Mouse (Mus musculus): ENCODE measurements around the gene Gm20388. TPM values are rescaled to one million over a fixed set of nuclear protein-coding genes. Genes with fewer than 3 reads are reported as not detected.

The Gm20388 gene
- total and polyA plus RNA-seq, 3 experiments: 0.02 to 0.05 TPM; not detected in 1

- Histone ChIP-seq H3K4me1 (ENCODE audit: insufficient read depth, low read depth, low read length) (no peaks in the 10 kb centered on the region), H3K4me3 (ENCODE audit: low read depth, low read length) (no peak overlapping the region), H3K27me3 (ENCODE audit: insufficient read depth, low read length) (peaks cover 35% of the 10 kb centered on the region), H3K9me3 (replicated peaks) (no peaks in the 10 kb centered on the region), H3K36me3 (replicated peaks) (peaks cover 42% of the 10 kb centered on the region)
- TF ChIP-seq GATA1 (IDR thresholded peaks at IDR 0.05; ENCODE audit: borderline replicate concordance, low read length) (no peak), CTCF (IDR thresholded peaks at IDR 0.05; ENCODE audit: low read depth, low read length) (no peak), GATA2 (IDR thresholded peaks at IDR 0.05; ENCODE audit: borderline replicate concordance, low read depth, low read length) (no peak), TAL1 (conservative IDR thresholded peaks at IDR 0.05; ENCODE audit: low read depth, low read length) (no peak), POLR2AphosphoS5 (IDR thresholded peaks at IDR 0.05; ENCODE audit: insufficient replicate concordance, low read depth, low read length) (no peak)
- DNase-seq (ENCODE audit: low spot score): no peak
- ATAC-seq (ENCODE audit: extremely low read depth, insufficient number of reproducible peaks, low FRiP score, poor library complexity, severe bottlenecking): no peak
Measured at GRCm38 (mm10) chr8:122028116-122028515, 2117.5 kb downstream of the Gm20388 start.

GRCm38 (mm10) chr8:122030965-122031364 lies 2120.3 kb downstream of the Gm20388 start:
- no peak for ATAC-seq (ENCODE audit: extremely low read depth, insufficient number of reproducible peaks, low FRiP score, poor library complexity, severe bottlenecking)
- no peak for TF ChIP-seq GATA2 (IDR thresholded peaks at IDR 0.05; ENCODE audit: borderline replicate concordance, low read depth, low read length)
- no peak for TF ChIP-seq CTCF (IDR thresholded peaks at IDR 0.05; ENCODE audit: low read depth, low read length)
- TF ChIP-seq GATA1 (IDR thresholded peaks at IDR 0.05; ENCODE audit: borderline replicate concordance, low read length): no peak
- H3K36me3 ChIP-seq (replicated peaks): peaks cover 13% of the 10 kb centered on the region

DNA sequence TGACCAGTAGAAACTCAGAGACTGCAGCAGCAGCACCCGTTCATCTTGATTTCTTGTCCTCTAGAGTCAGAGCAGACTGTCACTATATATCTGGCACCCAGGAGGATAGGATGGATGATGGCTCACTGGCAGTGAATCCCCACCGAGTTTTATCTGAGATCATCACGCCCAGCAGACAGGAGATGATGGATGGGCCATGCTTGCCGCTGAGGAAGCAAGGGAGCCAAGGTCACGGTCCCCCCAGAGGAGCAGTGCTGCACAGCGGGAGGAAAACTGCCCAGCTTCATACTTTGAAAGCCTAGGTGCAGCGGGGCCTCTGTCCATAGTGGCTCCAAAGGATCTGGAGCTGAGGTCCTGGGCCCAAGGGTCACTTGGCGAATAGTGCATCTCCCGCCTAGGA lies 2122.1 kb downstream of the Gm20388 start:
- no peaks in the 10 kb centered on the region for H3K4me1 ChIP-seq (ENCODE audit: insufficient read depth, low read depth, low read length)
- TF ChIP-seq CTCF (IDR thresholded peaks at IDR 0.05; ENCODE audit: low read depth, low read length): no peak
- TF ChIP-seq GATA2 (IDR thresholded peaks at IDR 0.05; ENCODE audit: borderline replicate concordance, low read depth, low read length): no peak
- no peak for TF ChIP-seq POLR2AphosphoS5 (IDR thresholded peaks at IDR 0.05; ENCODE audit: insufficient replicate concordance, low read depth, low read length)
- TF ChIP-seq TAL1 (conservative IDR thresholded peaks at IDR 0.05; ENCODE audit: low read depth, low read length): no peak
- no peak for TF ChIP-seq GATA1 (IDR thresholded peaks at IDR 0.05; ENCODE audit: borderline replicate concordance, low read length)
- peaks cover 79% of the 10 kb centered on the region for H3K27me3 ChIP-seq (ENCODE audit: insufficient read depth, low read length)
- no peak overlapping the region for H3K4me3 ChIP-seq (ENCODE audit: low read depth, low read length)
- DNase-seq (ENCODE audit: low spot score): no peak
- no peaks in the 10 kb centered on the region for H3K9me3 ChIP-seq (replicated peaks)
- ATAC-seq (ENCODE audit: extremely low read depth, insufficient number of reproducible peaks, low FRiP score, poor library complexity, severe bottlenecking): no peak
- H3K36me3 ChIP-seq (replicated peaks): no peaks in the 10 kb centered on the region

More at GRCm38 (mm10) chr8:122030965-122031364, 2120.3 kb downstream of the Gm20388 start:
- H3K4me1 ChIP-seq (ENCODE audit: insufficient read depth, low read depth, low read length): no peaks in the 10 kb centered on the region
- DNase-seq (ENCODE audit: low spot score): no peak
- peaks cover 62% of the 10 kb centered on the region for H3K27me3 ChIP-seq (ENCODE audit: insufficient read depth, low read length)
- H3K4me3 ChIP-seq (ENCODE audit: low read depth, low read length): no peak overlapping the region
- H3K9me3 ChIP-seq (replicated peaks): no peaks in the 10 kb centered on the region

- TF ChIP-seq TAL1 (conservative IDR thresholded peaks at IDR 0.05; ENCODE audit: low read depth, low read length) (no peak), POLR2AphosphoS5 (IDR thresholded peaks at IDR 0.05; ENCODE audit: insufficient replicate concordance, low read depth, low read length) (no peak), GATA1 (IDR thresholded peaks at IDR 0.05; ENCODE audit: borderline replicate concordance, low read length) (no peak), CTCF (IDR thresholded peaks at IDR 0.05; ENCODE audit: low read depth, low read length) (no peak), GATA2 (IDR thresholded peaks at IDR 0.05; ENCODE audit: borderline replicate concordance, low read depth, low read length) (no peak)
- Histone ChIP-seq H3K9me3 (replicated peaks) (no peaks in the 10 kb centered on the region), H3K4me1 (ENCODE audit: insufficient read depth, low read depth, low read length) (no peaks in the 10 kb centered on the region), H3K36me3 (replicated peaks) (no peaks in the 10 kb centered on the region), H3K27me3 (ENCODE audit: insufficient read depth, low read length) (peaks cover 95% of the 10 kb centered on the region), H3K4me3 (ENCODE audit: low read depth, low read length) (no peak overlapping the region)
- DNase-seq (ENCODE audit: low spot score): no peak
- ATAC-seq (ENCODE audit: extremely low read depth, insufficient number of reproducible peaks, low FRiP score, poor library complexity, severe bottlenecking): no peak
Measured at GRCm38 (mm10) chr8:122035543-122035942, 2124.9 kb downstream of the Gm20388 start.

GRCm38 (mm10) chr8:122036325-122036724 lies 2125.7 kb downstream of the Gm20388 start:
- TF ChIP-seq TAL1 (conservative IDR thresholded peaks at IDR 0.05; ENCODE audit: low read depth, low read length): no peak
- no peak for TF ChIP-seq CTCF (IDR thresholded peaks at IDR 0.05; ENCODE audit: low read depth, low read length)
- TF ChIP-seq POLR2AphosphoS5 (IDR thresholded peaks at IDR 0.05; ENCODE audit: insufficient replicate concordance, low read depth, low read length): no peak
- TF ChIP-seq GATA1 (IDR thresholded peaks at IDR 0.05; ENCODE audit: borderline replicate concordance, low read length): no peak
- TF ChIP-seq GATA2 (IDR thresholded peaks at IDR 0.05; ENCODE audit: borderline replicate concordance, low read depth, low read length): no peak
- DNase-seq (ENCODE audit: low spot score): no peak
- peaks cover 96% of the 10 kb centered on the region for H3K27me3 ChIP-seq (ENCODE audit: insufficient read depth, low read length)

DNA sequence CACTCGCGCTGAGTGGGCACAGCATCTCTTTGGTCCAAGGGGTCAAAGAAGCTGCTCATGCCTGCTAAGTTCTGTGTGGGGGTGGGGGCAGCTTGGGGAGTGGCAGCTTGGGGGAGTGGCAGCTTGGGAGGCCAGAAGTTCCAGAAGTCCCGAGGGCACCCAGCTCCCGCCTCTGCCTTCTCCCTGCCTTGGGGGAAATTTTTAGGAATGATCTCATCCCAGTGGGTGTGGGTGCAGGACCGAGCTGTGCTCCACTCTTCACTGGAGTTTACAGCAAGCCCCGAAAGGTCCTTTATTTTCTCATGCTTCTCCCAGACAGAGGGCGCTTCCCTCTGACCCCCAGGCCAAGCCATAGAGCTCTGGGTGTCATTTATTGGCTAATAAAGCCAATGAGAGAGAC lies 2126.6 kb downstream of the Gm20388 start:
- DNase-seq (ENCODE audit: low spot score) (no peak), ATAC-seq (ENCODE audit: extremely low read depth, insufficient number of reproducible peaks, low FRiP score, poor library complexity, severe bottlenecking) (no peak)
- TF ChIP-seq POLR2AphosphoS5 (IDR thresholded peaks at IDR 0.05; ENCODE audit: insufficient replicate concordance, low read depth, low read length) (no peak), CTCF (IDR thresholded peaks at IDR 0.05; ENCODE audit: low read depth, low read length) (no peak), GATA2 (IDR thresholded peaks at IDR 0.05; ENCODE audit: borderline replicate concordance, low read depth, low read length) (no peak), GATA1 (IDR thresholded peaks at IDR 0.05; ENCODE audit: borderline replicate concordance, low read length) (no peak), TAL1 (conservative IDR thresholded peaks at IDR 0.05; ENCODE audit: low read depth, low read length) (no peak)
- no peaks in the 10 kb centered on the region for H3K36me3 ChIP-seq (replicated peaks)
- H3K4me1 ChIP-seq (ENCODE audit: insufficient read depth, low read depth, low read length): no peaks in the 10 kb centered on the region
- no peaks in the 10 kb centered on the region for H3K9me3 ChIP-seq (replicated peaks)
- H3K4me3 ChIP-seq (ENCODE audit: low read depth, low read length): no peak overlapping the region
- peaks cover 93% of the 10 kb centered on the region for H3K27me3 ChIP-seq (ENCODE audit: insufficient read depth, low read length)

More at GRCm38 (mm10) chr8:122036325-122036724, 2125.7 kb downstream of the Gm20388 start:
- Histone ChIP-seq H3K36me3 (replicated peaks) (no peaks in the 10 kb centered on the region), H3K9me3 (replicated peaks) (no peaks in the 10 kb centered on the region), H3K4me1 (ENCODE audit: insufficient read depth, low read depth, low read length) (no peaks in the 10 kb centered on the region), H3K4me3 (ENCODE audit: low read depth, low read length) (no peak overlapping the region)
- ATAC-seq (ENCODE audit: extremely low read depth, insufficient number of reproducible peaks, low FRiP score, poor library complexity, severe bottlenecking): no peak

Measured in G1E (cell line).